Mouse (Mus musculus) stomach, embryonic 16.5 days (tissue): ENCODE results near the gene Adcy4. TPM values are rescaled to one million over a fixed set of nuclear protein-coding genes. Genes with fewer than 3 reads are reported as not detected.

ENCODE experiments used
- ATAC-seq: fragments of 200-750 bp; cut with Nextera tagmentation; 2 replicates; pipeline ENCODE4 v1.8.0; 2017; ENCODE audit warnings: moderate number of reproducible peaks, moderate TSS enrichment; ENCODE audit not compliant: insufficient read depth, low FRiP score
- H3K27ac ChIP-seq: fragments of 300-500 bp; sonication (generic); 2 replicates; pipeline ENCODE4 v1.5.1; 2014; ENCODE audit warnings: low read length
- H3K27me3 ChIP-seq: fragments of 300-500 bp; sonication (generic); 2 replicates; pipeline ENCODE4 v1.6.1; 2014; ENCODE audit warnings: low read length, control low read depth, mixed read lengths; ENCODE audit not compliant: control insufficient read depth, insufficient read depth
- H3K36me3 ChIP-seq: fragments of 300-500 bp; sonication (generic); 2 replicates; pipeline ENCODE4 v1.6.1; 2014; ENCODE audit warnings: low read length; ENCODE audit not compliant: control insufficient read depth, insufficient read depth
- H3K4me1 ChIP-seq: fragments of 300-500 bp; sonication (generic); 2 replicates; pipeline ENCODE4 v1.6.1; 2014; ENCODE audit warnings: low read length, control low read depth, mixed read lengths; ENCODE audit not compliant: control insufficient read depth, insufficient read depth
- H3K4me2 ChIP-seq: fragments of 300-500 bp; sonication (generic); 2 replicates; pipeline ENCODE4 v1.6.1; 2014; ENCODE audit warnings: low read depth, low read length, mixed read lengths
- H3K4me3 ChIP-seq: fragments of 300-500 bp; sonication (generic); replicated peaks from 2 replicates; pipeline ENCODE4 v1.5.1; 2014; ENCODE audit warnings: mild to moderate bottlenecking, low read length
- H3K9ac ChIP-seq: fragments of 300-500 bp; sonication (generic); 2 replicates; pipeline ENCODE4 v1.6.1; 2014; ENCODE audit warnings: low read length
- H3K9me3 ChIP-seq: fragments of 300-500 bp; sonication (generic); replicated peaks from 2 replicates; pipeline ENCODE4 v1.6.1; 2016; ENCODE audit warnings: low read length, control low read depth; ENCODE audit not compliant: control insufficient read depth
- WGBS: fragments of 180-500 bp; shearing (Covaris S2); extraction: QIAGEN DNeasy Blood & Tissue Kit; methylation state at CpG from one replicate; pipeline ENCODE4 v1.1.7; 2014; 5-methylcytosine and 5-hydroxymethylcytosine counted together
- polyA plus RNA-seq: library from polyadenylated mRNA; unstranded; fragments of >200 nt; fragmentation: Nextera tagmentation; extraction: Ambion mirVana; gene quantifications from 2 replicates; pipeline ENCODE4 v1.2.1, GENCODE M21; 2015

Gene Adcy4
- polyA plus RNA-seq = 7.7 and 8.2 TPM in 2 replicates

- peak within 1 kb of the TSS; percentile 67 for H3K27ac ChIP-seq
Measured at GRCm38 (mm10) chr14:55783958-55784235, at the start of gene Adcy4. TSS of gene Adcy4 (minus strand) at chr14:55784095.

DNA sequence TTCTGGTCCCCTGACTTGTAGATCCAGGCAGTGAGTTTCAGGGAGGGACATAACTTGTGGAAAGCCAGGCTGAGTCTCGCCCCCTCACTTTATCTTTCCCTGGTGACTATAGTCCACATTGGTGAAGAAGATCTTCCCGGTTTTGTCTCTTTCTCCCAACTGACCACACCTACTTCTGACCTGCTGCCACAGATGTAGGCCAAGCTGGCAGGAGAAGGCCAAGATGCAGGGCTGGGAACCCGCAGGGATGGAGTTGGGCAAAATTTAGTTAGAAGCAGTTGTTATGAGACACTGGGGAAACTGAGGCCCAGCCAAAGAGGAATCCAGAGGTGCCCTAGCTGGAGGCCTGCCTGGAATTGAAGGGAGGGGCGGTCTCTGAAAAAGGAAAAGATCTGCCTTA is 49.2 kb upstream of the Adcy4 start:
- H3K9me3 ChIP-seq = no peaks in the 10 kb centered on the region
- H3K4me2 ChIP-seq = no peak overlapping the region
- no peak for ATAC-seq
- H3K36me3 ChIP-seq = peaks cover 4% of the 10 kb centered on the region
- no peak overlapping the region for H3K9ac ChIP-seq
- H3K27ac ChIP-seq = no peak overlapping the region
- no peaks in the 10 kb centered on the region for H3K27me3 ChIP-seq
- H3K4me3 ChIP-seq = no peak overlapping the region
- peaks cover 17% of the 10 kb centered on the region; the same call in 1 of the 2 replicates for H3K4me1 ChIP-seq
- WGBS = 78% methylated on average over 4 of the region's 4 CpGs

More at GRCm38 (mm10) chr14:55783958-55784235, at the start of gene Adcy4:
- Histone ChIP-seq H3K9ac (peak within 1 kb of the TSS; percentile 69), H3K27me3 (0 out of 2 replicates have a peak, but pooled peaks cover 8% of the 10 kb centered on the region), H3K4me2 (peak within 1 kb of the TSS; percentile 68), H3K4me3 (peak within 1 kb of the TSS; percentile 49), H3K9me3 (no peaks in the 10 kb centered on the region), H3K36me3 (no peaks in the 10 kb centered on the region), H3K4me1 (peaks cover 29% of the 10 kb centered on the region; the same call in 1 of the 2 replicates)
- ATAC-seq = no peak
- WGBS = 15% methylated on average over 13 of the region's 13 CpGs

DNA sequence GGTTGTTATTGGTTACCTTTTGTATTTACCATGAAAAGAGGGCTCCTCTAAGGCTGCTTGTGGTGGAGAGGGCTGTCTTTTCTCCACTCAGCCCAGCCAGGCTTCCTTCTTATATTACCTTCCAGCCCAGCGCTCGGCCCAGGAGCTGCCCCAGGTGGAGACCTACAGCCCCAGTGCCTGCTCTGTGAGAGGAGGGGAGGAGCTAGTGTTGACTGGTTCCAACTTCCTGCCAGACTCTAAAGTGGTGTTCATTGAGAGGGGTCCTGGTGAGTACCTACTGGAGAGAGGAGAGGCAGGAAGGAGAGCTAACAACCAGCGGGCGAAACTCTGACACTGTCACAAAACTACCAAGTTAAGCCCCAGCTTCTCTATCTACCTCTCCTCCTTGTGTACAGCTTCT is 46.4 kb upstream of the Adcy4 start:
- no peak overlapping the region for H3K4me3 ChIP-seq
- H3K4me1 ChIP-seq = peaks cover 18% of the 10 kb centered on the region; the same call in 1 of the 2 replicates
- ATAC-seq = no peak
- H3K9ac ChIP-seq = no peak overlapping the region
- 78% methylated on average over 4 of the region's 4 CpGs for WGBS
- H3K27me3 ChIP-seq = no peaks in the 10 kb centered on the region
- no peak overlapping the region for H3K27ac ChIP-seq
- H3K4me2 ChIP-seq = no peak overlapping the region
- H3K9me3 ChIP-seq = no peaks in the 10 kb centered on the region
- H3K36me3 ChIP-seq = peaks cover 4% of the 10 kb centered on the region

DNA sequence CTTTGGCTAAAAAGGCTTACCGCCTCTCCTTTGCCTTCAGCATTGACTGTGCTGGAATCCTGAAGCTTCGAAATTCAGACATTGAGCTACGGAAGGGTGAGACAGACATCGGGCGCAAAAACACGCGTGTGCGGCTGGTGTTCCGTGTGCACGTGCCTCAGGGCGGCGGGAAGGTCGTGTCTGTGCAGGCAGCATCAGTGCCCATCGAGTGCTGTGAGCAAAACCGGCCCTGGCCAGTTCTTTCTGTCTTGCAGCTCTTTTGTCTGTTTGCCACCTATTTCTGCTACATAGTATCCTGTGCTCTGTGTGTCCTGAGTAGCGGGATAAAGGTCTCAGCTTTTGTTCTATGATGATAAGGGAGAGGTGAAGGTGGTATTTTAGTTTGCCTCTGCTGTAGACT is 46.0 kb upstream of the Adcy4 start:
- WGBS = 87% methylated on average over 16 of the region's 16 CpGs
- Histone ChIP-seq H3K9ac (no peak overlapping the region), H3K27ac (no peak overlapping the region), H3K4me3 (no peak overlapping the region), H3K36me3 (peaks cover 4% of the 10 kb centered on the region), H3K4me2 (no peak overlapping the region), H3K27me3 (no peaks in the 10 kb centered on the region), H3K4me1 (peaks cover 18% of the 10 kb centered on the region; the same call in 1 of the 2 replicates), H3K9me3 (no peaks in the 10 kb centered on the region)
- ATAC-seq = no peak

DNA sequence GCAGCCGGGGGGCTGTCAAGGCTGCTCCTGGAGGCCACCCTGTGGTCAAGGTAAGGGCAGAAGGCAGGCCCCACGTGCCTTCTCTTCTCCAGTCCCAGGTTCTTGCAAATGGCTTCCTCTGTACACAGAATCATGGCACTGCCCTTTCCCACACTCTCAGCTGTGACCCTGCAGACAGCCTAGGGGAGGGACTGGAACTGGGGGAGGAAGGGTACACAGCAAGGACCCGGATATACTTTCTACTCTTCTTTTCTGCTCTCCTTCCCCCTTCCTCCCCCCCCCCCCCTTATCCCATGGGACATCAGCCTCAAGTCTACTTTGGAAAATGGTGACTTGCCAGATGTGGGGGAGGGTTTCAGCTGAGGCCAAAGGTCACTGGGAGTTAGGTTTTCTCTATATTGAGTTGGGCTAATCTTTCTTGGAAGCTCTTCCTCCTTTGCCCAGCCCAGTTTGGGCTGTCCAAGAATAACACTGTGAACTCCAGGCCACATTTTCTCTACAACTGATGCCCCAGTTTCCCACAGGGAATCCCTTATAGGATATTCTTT is 44.9 kb upstream of the Adcy4 start:
- no peak overlapping the region for H3K4me3 ChIP-seq
- H3K36me3 ChIP-seq = peaks cover 4% of the 10 kb centered on the region
- H3K9ac ChIP-seq = peak overlapping the region; percentile 44
- 0 out of 2 replicates have a peak overlapping the region, but pooled peaks have one; percentile 10 for H3K4me2 ChIP-seq
- no peaks in the 10 kb centered on the region for H3K27me3 ChIP-seq
- no peak overlapping the region for H3K27ac ChIP-seq
- 40% methylated on average over 3 of the region's 3 CpGs for WGBS
- no peaks in the 10 kb centered on the region for H3K9me3 ChIP-seq
- H3K4me1 ChIP-seq = peaks cover 18% of the 10 kb centered on the region; the same call in 1 of the 2 replicates
- ATAC-seq = no peak

GRCm38 (mm10) chr14:55826551-55827340 is 42.9 kb upstream of the Adcy4 start:
- Histone ChIP-seq H3K9me3 (no peaks in the 10 kb centered on the region), H3K9ac (peak overlapping the region; percentile 78), H3K36me3 (peaks cover 4% of the 10 kb centered on the region), H3K4me1 (peaks cover 18% of the 10 kb centered on the region; the same call in 1 of the 2 replicates), H3K27me3 (no peaks in the 10 kb centered on the region), H3K4me2 (peak overlapping the region; percentile 83), H3K27ac (no peak overlapping the region), H3K4me3 (peak overlapping the region; percentile 60)
- 23% methylated on average over 41 of the region's 41 CpGs for WGBS
- no peak for ATAC-seq

DNA sequence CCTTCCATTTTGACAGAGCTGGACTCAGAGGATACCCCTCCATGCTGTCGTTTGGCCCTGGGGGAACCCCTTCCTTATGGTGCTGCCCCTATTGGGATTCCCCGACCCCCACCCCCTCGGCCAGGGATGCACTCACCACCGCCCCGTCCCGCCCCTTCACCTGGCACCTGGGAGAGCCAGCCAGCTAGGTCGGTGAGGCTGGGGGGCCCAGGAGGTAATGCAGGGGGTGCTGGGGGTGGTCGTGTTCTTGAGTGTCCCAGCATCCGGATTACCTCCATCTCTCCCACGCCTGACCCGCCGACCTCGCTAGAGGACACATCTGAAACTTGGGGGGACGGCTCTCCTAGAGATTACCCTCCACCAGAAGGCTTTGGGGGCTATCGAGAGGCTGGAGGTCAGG is 42.2 kb upstream of the Adcy4 start:
- Histone ChIP-seq H3K27me3 (no peaks in the 10 kb centered on the region), H3K36me3 (peaks cover 4% of the 10 kb centered on the region), H3K4me3 (peak overlapping the region; percentile 60), H3K27ac (peak overlapping the region; percentile 98), H3K4me2 (peak overlapping the region; percentile 83), H3K4me1 (peaks cover 18% of the 10 kb centered on the region; the same call in 1 of the 2 replicates), H3K9me3 (no peaks in the 10 kb centered on the region), H3K9ac (peak overlapping the region; percentile 78)
- WGBS = 16% methylated on average over 15 of the region's 15 CpGs
- ATAC-seq = no peak

GRCm38 (mm10) chr14:55825216-55826051 is 41.5 kb upstream of the Adcy4 start:
- H3K9ac ChIP-seq = peak overlapping the region; percentile 78
- no peaks in the 10 kb centered on the region for H3K27me3 ChIP-seq
- no peak for ATAC-seq
- WGBS = 3% methylated on average over 22 of the region's 37 CpGs
- peaks cover 4% of the 10 kb centered on the region for H3K36me3 ChIP-seq
- H3K4me1 ChIP-seq = peaks cover 18% of the 10 kb centered on the region; the same call in 1 of the 2 replicates
- peak overlapping the region; percentile 83 for H3K4me2 ChIP-seq
- H3K4me3 ChIP-seq = peak overlapping the region; percentile 60
- no peaks in the 10 kb centered on the region for H3K9me3 ChIP-seq
- peak overlapping the region; percentile 98 for H3K27ac ChIP-seq
